In genomic region chr6:52208868-52209684, GRCm38 (mm10) we compare ENCODE assay signal across 10 mouse cellular contexts. TPM values are rescaled to one million over a fixed set of nuclear protein-coding genes. Genes with fewer than 3 reads are reported as not detected.
DNase-seq lines count a peak whose midpoint lies in the region; ATAC-seq lines count a peak whose summit lies in the region.
"Had no signal": no experiment of that assay in that cellular context is flagged by ENCODE, and none has a peak within 500 bp of the region (broad histone marks: within the 10 kb centered on the region; RNA-seq: fewer than 3 reads in every experiment).

No protein-coding gene starts in this region.

- H3K4me3 ChIP-seq in midbrain, embryonic 10.5 days, result peak overlapping the region; percentile 18; the same call in 1 of the 2 replicates
- H3K4me3 ChIP-seq in midbrain, embryonic 14.5 days (replicated peaks; ENCODE audit: low read depth, low read length), result no peak overlapping the region
- H3K4me3 ChIP-seq in hindbrain, embryonic 10.5 days, result peak overlapping the region; percentile 25; the same call in 1 of the 2 replicates
- H3K4me3 ChIP-seq in limb, embryonic 12.5 days (replicated peaks), result peak overlapping the region; percentile 79
- H3K4me3 ChIP-seq in stomach, embryonic 15.5 days (replicated peaks), result peak overlapping the region; percentile 38

- no peaks in the 10 kb centered on the region for H3K9me3 ChIP-seq in midbrain, embryonic 10.5 days (replicated peaks)
- no peaks in the 10 kb centered on the region for H3K9me3 ChIP-seq in midbrain, embryonic 14.5 days (ENCODE audit: control insufficient read depth, low read length)
- H3K9me3 ChIP-seq in hindbrain, embryonic 10.5 days, result no peaks in the 10 kb centered on the region
- H3K9me3 ChIP-seq in limb, embryonic 12.5 days, result no peaks in the 10 kb centered on the region
- no peaks in the 10 kb centered on the region for H3K9me3 ChIP-seq in stomach, embryonic 15.5 days

- no peaks in the 10 kb centered on the region for H3K36me3 ChIP-seq in midbrain, embryonic 10.5 days
- H3K36me3 ChIP-seq in midbrain, embryonic 14.5 days (ENCODE audit: control insufficient read depth, insufficient read depth, low read length), result no peaks in the 10 kb centered on the region
- no peaks in the 10 kb centered on the region for H3K36me3 ChIP-seq in hindbrain, embryonic 10.5 days
- peaks cover 17% of the 10 kb centered on the region for H3K36me3 ChIP-seq in limb, embryonic 12.5 days
- no peaks in the 10 kb centered on the region for H3K36me3 ChIP-seq in stomach, embryonic 15.5 days

- no peak overlapping the region for H3K27ac ChIP-seq in midbrain, embryonic 10.5 days (replicated peaks)
- H3K27ac ChIP-seq in midbrain, embryonic 14.5 days (replicated peaks; ENCODE audit: low read depth, low read length), result no peak overlapping the region
- H3K27ac ChIP-seq in hindbrain, embryonic 10.5 days, result no peak overlapping the region
- peak overlapping the region; percentile 69 for H3K27ac ChIP-seq in limb, embryonic 12.5 days
- H3K27ac ChIP-seq in stomach, embryonic 15.5 days, result peak overlapping the region; percentile 44

- H3K9ac ChIP-seq in midbrain, embryonic 14.5 days (replicated peaks; ENCODE audit: low read length), result no peak overlapping the region
- peak overlapping the region; percentile 72 for H3K9ac ChIP-seq in limb, embryonic 12.5 days (replicated peaks)
- peak overlapping the region; percentile 13; the same call in 1 of the 2 replicates for H3K9ac ChIP-seq in stomach, embryonic 15.5 days

- 3% methylated on average over 18 of the region's 18 CpGs for WGBS in midbrain, embryonic 10.5 days
- 2% methylated on average over 18 of the region's 18 CpGs for WGBS in midbrain, embryonic 14.5 days
- WGBS in hindbrain, embryonic 10.5 days, result 3% methylated on average over 18 of the region's 18 CpGs
- 4% methylated on average over 18 of the region's 18 CpGs for WGBS in limb, embryonic 12.5 days
- WGBS in stomach, embryonic 15.5 days, result 20% methylated on average over 18 of the region's 18 CpGs

- peaks cover 14% of the 10 kb centered on the region for H3K4me1 ChIP-seq in midbrain, embryonic 10.5 days
- no peaks in the 10 kb centered on the region for H3K4me1 ChIP-seq in midbrain, embryonic 14.5 days (ENCODE audit: control insufficient read depth, insufficient read depth, low read length)
- H3K4me1 ChIP-seq in hindbrain, embryonic 10.5 days (replicated peaks), result peaks cover 15% of the 10 kb centered on the region
- H3K4me1 ChIP-seq in limb, embryonic 12.5 days (replicated peaks), result peaks cover 74% of the 10 kb centered on the region
- H3K4me1 ChIP-seq in stomach, embryonic 15.5 days, result peaks cover 26% of the 10 kb centered on the region

- no peak for ATAC-seq in midbrain, embryonic 14.5 days (ENCODE audit: low FRiP score, low TSS enrichment)
- no peak for ATAC-seq in limb, embryonic 12.5 days (ENCODE audit: insufficient number of reproducible peaks, insufficient read depth, low FRiP score, low TSS enrichment, low read depth)
- no peak for ATAC-seq in stomach, embryonic 15.5 days (ENCODE audit: insufficient read depth, low FRiP score, low read depth)
- ATAC-seq in CD4-positive, CD25-positive, alpha-beta regulatory T cell, adult 4 months, result no peak

- H3K27me3 ChIP-seq in midbrain, embryonic 10.5 days (ENCODE audit: low read depth, poor library complexity, severe bottlenecking), result peaks cover 100% of the 10 kb centered on the region
- peaks cover 99% of the 10 kb centered on the region for H3K27me3 ChIP-seq in midbrain, embryonic 14.5 days (ENCODE audit: control insufficient read depth, insufficient read depth, low read length)
- peaks cover 100% of the 10 kb centered on the region for H3K27me3 ChIP-seq in hindbrain, embryonic 10.5 days (ENCODE audit: insufficient read depth, poor library complexity, severe bottlenecking)
- H3K27me3 ChIP-seq in limb, embryonic 12.5 days, result peaks cover 28% of the 10 kb centered on the region; the same call in 1 of the 2 replicates
- H3K27me3 ChIP-seq in stomach, embryonic 15.5 days (replicated peaks), result peaks cover 84% of the 10 kb centered on the region

- H3K4me2 ChIP-seq in midbrain, embryonic 14.5 days (ENCODE audit: low read length), result no peak overlapping the region
- peak overlapping the region; percentile 96 for H3K4me2 ChIP-seq in limb, embryonic 12.5 days
- peak overlapping the region; percentile 75 for H3K4me2 ChIP-seq in stomach, embryonic 15.5 days

- DNase-seq in midbrain, embryonic 10.5 days (ENCODE audit: low spot score), result no peak
- no peak for DNase-seq in midbrain, embryonic 14.5 days
- DNase-seq in hindbrain, embryonic 10.5 days (ENCODE audit: low spot score), result no peak
- no peak for DNase-seq in retina, embryonic 14.5 days (ENCODE audit: low spot score)
- DNase-seq in cerebellum, adult 8-10 months, result no peak
- DNase-seq: layer of hippocampus, postnatal 36 days had no signal

RNA-seq across cellular contexts. Expression of gene Hoxa6, which starts 0.6 kb away (rescaled TPM):
- not detected in 2 replicates for polyA plus RNA-seq in midbrain, embryonic 10.5 days (2016; fragmentation: Nextera tagmentation; extraction: Ambion mirVana)
- not detected in 2 replicates for polyA plus RNA-seq in midbrain, embryonic 14.5 days (2014; fragmentation: Nextera tagmentation; extraction: Ambion mirVana)
- polyA plus RNA-seq in hindbrain, embryonic 10.5 days (2016; fragmentation: Nextera tagmentation; extraction: Ambion mirVana), result not detected in 2 replicates
- 3.1 and 4.1 TPM in 2 replicates for polyA plus RNA-seq in limb, embryonic 12.5 days (2016; fragmentation: Nextera tagmentation; extraction: Ambion mirVana)
- 1.7 and 1.9 TPM in 2 replicates for polyA plus RNA-seq in stomach, embryonic 15.5 days (2015; fragmentation: Nextera tagmentation; extraction: Ambion mirVana)
- not detected for polyA plus RNA-seq in CD4-positive, CD25-positive, alpha-beta regulatory T cell, adult 4 months (2017; shearing (Covaris generic))
- polyA plus RNA-seq: embryonic facial prominence, embryonic 11.5 days had no signal

RNA-seq across cellular contexts. Expression of gene Hoxa3, which starts 4.1 kb away (rescaled TPM):
- polyA plus RNA-seq in midbrain, embryonic 10.5 days (2016; fragmentation: Nextera tagmentation; extraction: Ambion mirVana), result not detected in 2 replicates
- not detected in 2 replicates for polyA plus RNA-seq in midbrain, embryonic 14.5 days (2014; fragmentation: Nextera tagmentation; extraction: Ambion mirVana)
- 3.6 and 9.7 TPM in 2 replicates for polyA plus RNA-seq in hindbrain, embryonic 10.5 days (2016; fragmentation: Nextera tagmentation; extraction: Ambion mirVana)
- 7.7 and 7.9 TPM in 2 replicates for polyA plus RNA-seq in limb, embryonic 12.5 days (2016; fragmentation: Nextera tagmentation; extraction: Ambion mirVana)
- 8.0 and 9.6 TPM in 2 replicates for polyA plus RNA-seq in stomach, embryonic 15.5 days (2015; fragmentation: Nextera tagmentation; extraction: Ambion mirVana)
- under 1 TPM in 1 of 2 experiments, not detected in 1; 0.15 TPM for polyA plus RNA-seq in CD4-positive, CD25-positive, alpha-beta regulatory T cell, adult 4 months (2017; shearing (Covaris generic))

RNA-seq across cellular contexts. Expression of gene Gm28308, which starts 4.1 kb away (rescaled TPM):
- polyA plus RNA-seq in midbrain, embryonic 10.5 days (2016; fragmentation: Nextera tagmentation; extraction: Ambion mirVana), result not detected in 2 replicates
- polyA plus RNA-seq in midbrain, embryonic 14.5 days (2014; fragmentation: Nextera tagmentation; extraction: Ambion mirVana), result not detected in 2 replicates
- polyA plus RNA-seq in hindbrain, embryonic 10.5 days (2016; fragmentation: Nextera tagmentation; extraction: Ambion mirVana), result not detected in 2 replicates
- 2.1 TPM in 1 of 2 replicates, not detected in the other for polyA plus RNA-seq in limb, embryonic 12.5 days (2016; fragmentation: Nextera tagmentation; extraction: Ambion mirVana)
- not detected in 2 replicates for polyA plus RNA-seq in stomach, embryonic 15.5 days (2015; fragmentation: Nextera tagmentation; extraction: Ambion mirVana)
- polyA plus RNA-seq in CD4-positive, CD25-positive, alpha-beta regulatory T cell, adult 4 months (2017; shearing (Covaris generic)), result not detected

RNA-seq across cellular contexts. Expression of gene Hoxa5, which starts 4.7 kb away (rescaled TPM):
- not detected in 2 replicates for polyA plus RNA-seq in midbrain, embryonic 10.5 days (2016; fragmentation: Nextera tagmentation; extraction: Ambion mirVana)
- polyA plus RNA-seq in midbrain, embryonic 14.5 days (2014; fragmentation: Nextera tagmentation; extraction: Ambion mirVana), result not detected in 2 replicates
- 1.8 TPM in 1 of 2 replicates, not detected in the other for polyA plus RNA-seq in hindbrain, embryonic 10.5 days (2016; fragmentation: Nextera tagmentation; extraction: Ambion mirVana)
- polyA plus RNA-seq in limb, embryonic 12.5 days (2016; fragmentation: Nextera tagmentation; extraction: Ambion mirVana), result 8.2 and 9.2 TPM in 2 replicates
- polyA plus RNA-seq in stomach, embryonic 15.5 days (2015; fragmentation: Nextera tagmentation; extraction: Ambion mirVana), result 19.8 and 20.2 TPM in 2 replicates
- not detected for polyA plus RNA-seq in CD4-positive, CD25-positive, alpha-beta regulatory T cell, adult 4 months (2017; shearing (Covaris generic))

RNA-seq across cellular contexts. Expression of gene Hoxa7, which starts 12.6 kb away (rescaled TPM):
- polyA plus RNA-seq in midbrain, embryonic 10.5 days (2016; fragmentation: Nextera tagmentation; extraction: Ambion mirVana), result not detected in 2 replicates
- not detected in 2 replicates for polyA plus RNA-seq in midbrain, embryonic 14.5 days (2014; fragmentation: Nextera tagmentation; extraction: Ambion mirVana)
- not detected in 2 replicates for polyA plus RNA-seq in hindbrain, embryonic 10.5 days (2016; fragmentation: Nextera tagmentation; extraction: Ambion mirVana)
- 11.7 and 13.8 TPM in 2 replicates for polyA plus RNA-seq in limb, embryonic 12.5 days (2016; fragmentation: Nextera tagmentation; extraction: Ambion mirVana)
- polyA plus RNA-seq in stomach, embryonic 15.5 days (2015; fragmentation: Nextera tagmentation; extraction: Ambion mirVana), result 7.6 and 12.1 TPM in 2 replicates
- not detected for polyA plus RNA-seq in CD4-positive, CD25-positive, alpha-beta regulatory T cell, adult 4 months (2017; shearing (Covaris generic))

Comparison
In these comparisons a context has a peak if more than half of its experiments do, and no peak if none do; other contexts are left out.
1. H3K27ac ChIP-seq: peak in limb, embryonic 12.5 days (single experiment) and stomach, embryonic 15.5 days (single experiment); none in midbrain, embryonic 10.5 days (single experiment), midbrain, embryonic 14.5 days (single experiment) and hindbrain, embryonic 10.5 days (single experiment).